Mouse (Mus musculus): ENCODE measurements around the gene Spata2.

The Spata2 gene

DNA sequence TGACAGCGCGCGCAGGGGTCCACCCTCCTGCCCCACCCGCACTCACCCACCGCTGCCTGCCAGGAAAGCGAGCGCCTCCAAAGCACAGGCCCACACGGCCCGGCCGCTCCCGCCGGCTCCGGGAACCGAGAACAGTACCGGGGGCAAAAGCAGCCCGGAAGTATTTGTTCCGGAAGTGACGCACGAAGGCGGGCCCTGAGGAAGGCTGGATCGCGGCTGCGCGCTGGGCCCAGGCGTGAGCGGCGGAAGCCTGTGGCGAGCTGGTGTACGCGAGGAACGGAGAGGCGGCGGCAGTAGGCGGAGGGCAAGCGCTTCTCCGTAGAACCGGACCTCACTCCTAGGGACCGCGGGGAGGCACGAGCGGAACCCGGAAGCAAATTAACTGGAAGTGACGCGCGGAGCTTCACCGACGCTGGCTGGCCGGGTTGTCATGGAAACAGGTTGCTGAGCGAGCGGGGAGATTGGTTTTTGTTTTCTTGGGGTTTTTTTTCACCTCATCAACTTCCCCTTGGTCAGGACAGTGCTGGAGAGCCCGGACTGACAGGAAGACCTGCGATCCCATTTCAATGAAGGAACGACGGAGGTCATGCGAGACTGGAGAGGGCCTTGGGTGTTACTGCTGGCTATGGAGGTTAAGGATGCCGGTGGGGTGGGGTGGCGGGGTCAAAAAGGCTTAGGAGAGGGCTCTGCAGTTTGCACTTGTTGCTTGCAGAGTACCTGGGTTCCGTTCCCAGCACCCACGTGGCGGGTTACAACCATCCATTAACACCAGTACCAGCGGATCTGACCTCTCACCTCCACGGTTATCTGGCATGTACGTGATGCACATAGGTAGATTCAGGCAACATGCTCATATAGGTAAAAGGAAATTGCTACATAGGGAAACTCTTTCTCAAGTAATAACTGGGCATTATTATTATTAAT, at the start of gene Spata2:
Spata2 (minus strand) TSS at position 175 of the 924 bp plus-strand sequence.
- peak; percentile 90 to 95 for DNase-seq

- DNase-seq: no peak
Observed at GRCm38 (mm10) chr2:167542361-167542760, 49.7 kb upstream of the Spata2 start.

- no peak for DNase-seq
Observed at GRCm38 (mm10) chr2:167541761-167542160, 49.1 kb upstream of the Spata2 start.

GRCm38 (mm10) chr2:167541324-167541723, 48.6 kb upstream of the Spata2 start:
- DNase-seq: no peak

- no peak for DNase-seq
Observed at GRCm38 (mm10) chr2:167540477-167541110, 47.9 kb upstream of the Spata2 start.

DNA sequence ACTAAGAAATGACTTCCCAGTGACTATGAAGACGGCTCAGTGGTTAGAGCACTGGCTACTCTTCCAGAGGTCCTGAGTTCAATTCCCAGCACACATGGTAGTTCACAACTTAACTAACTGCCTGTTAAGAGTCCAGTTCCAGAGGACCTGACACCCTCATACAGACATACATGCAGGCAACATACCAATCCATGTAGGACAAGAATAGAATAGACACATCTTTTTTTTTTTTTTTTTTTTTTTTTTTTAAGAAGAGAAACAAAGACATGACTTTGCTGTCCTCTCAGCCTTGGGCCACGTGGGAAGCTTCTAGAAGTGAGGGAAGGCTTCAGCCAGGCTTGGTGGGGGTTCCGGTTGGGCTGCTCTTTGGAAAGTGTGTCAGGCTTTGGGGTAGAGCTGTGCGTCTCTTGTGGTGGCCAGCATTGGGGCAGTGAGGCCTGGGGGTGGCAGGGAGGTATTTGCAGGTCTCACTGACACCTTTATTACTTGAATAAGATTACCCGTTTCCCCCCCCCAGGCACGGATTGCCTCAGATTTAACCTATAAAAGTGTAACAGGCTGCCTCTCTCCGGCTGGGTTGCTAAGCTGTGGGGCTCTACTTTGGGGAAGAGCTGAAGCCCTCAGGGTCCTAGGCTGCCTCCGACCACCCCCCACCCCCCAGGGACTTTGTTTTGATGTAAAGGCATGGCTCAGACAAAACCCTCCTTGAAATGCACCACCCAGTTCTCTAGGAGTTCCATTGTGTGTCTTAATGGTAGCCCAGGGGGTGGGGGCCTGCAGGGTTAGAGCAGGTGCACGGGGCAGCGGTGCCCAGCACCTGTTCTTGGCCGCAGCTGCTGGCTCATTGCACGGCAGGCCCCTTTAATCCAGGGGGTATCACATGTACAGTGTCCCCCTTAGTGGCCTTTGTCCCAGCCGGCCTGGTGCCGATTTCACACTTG, 47.1 kb upstream of the Spata2 start:
- no peak for DNase-seq

GRCm38 (mm10) chr2:167538671-167539306, 46.1 kb upstream of the Spata2 start:
- no peak for DNase-seq

DNA sequence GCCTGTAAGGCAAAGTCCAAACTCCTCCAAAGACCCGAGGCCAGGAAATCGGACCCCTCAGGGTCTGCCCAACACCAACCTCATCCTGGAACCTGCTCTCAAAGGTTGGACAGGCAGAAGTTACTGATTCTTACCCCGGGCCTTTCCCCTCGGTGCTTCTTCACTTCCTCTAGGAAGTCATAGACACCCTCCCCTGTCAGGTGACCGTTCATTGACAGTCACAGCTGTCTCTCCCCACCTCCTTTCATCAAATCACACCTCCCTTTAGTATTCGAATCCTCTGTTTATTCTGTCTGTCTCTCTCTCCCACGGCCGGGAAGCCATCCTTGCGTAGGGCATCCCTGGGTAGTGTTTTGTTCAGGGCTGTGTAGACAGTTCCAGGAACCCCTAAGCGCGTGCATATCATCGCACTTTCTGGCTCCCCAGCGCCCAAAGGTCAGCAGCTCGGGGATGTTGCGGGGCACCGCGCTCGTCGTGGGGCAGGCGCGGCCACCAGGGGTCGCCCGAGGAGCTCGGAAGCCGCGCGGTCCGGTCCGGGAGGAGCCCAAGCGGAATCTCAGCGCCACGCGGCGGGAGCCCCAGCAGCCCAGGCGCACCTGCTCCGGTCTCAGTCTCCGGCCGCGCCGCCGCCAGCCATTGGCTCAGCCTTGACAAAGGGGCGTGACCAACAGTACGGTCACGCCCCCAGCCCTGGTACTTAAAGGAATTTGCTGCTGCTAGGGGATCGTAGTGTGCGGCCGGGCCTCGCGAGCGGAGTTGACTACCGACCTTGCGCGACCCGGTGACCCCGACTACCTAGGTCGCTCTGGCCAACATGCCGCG, 45.0 kb upstream of the Spata2 start, which contains the start of gene Snai1:
Snai1 (plus strand) TSS at position 720 of the 822 bp plus-strand sequence.
- DNase-seq: peak; percentile 85 to 87

DNA sequence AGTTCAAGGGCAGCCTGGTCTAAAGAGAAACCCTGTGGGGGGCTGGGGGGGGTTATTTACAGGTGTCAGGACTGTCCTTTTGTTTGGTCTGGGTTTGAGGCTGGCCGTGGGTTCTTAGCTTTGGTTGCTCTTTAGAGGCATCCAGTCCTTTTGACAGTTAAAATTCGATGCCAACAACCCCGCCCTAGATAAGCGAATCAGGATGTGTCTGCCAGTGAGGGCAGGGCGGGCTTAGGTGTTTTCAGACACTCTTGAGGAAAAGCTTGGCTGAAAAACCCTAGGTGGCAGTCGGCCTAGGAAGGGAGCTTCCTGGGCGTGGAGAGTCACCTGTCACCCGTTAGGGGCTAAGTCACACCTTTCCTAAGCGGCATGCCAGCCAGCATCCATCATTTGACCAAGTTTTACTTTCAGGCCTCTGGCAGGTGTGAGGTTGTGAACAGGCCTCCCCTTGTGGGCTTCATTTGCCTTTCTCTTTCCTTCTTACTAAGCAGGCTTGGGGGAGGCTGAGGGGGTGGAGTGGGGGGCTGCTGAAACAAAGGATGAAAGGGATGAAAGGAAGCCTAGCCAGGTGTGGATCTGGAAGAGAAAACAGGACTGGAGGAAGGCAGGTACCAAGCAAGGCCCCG, 43.7 kb upstream of the Spata2 start:
- DNase-seq: no peak

DNA sequence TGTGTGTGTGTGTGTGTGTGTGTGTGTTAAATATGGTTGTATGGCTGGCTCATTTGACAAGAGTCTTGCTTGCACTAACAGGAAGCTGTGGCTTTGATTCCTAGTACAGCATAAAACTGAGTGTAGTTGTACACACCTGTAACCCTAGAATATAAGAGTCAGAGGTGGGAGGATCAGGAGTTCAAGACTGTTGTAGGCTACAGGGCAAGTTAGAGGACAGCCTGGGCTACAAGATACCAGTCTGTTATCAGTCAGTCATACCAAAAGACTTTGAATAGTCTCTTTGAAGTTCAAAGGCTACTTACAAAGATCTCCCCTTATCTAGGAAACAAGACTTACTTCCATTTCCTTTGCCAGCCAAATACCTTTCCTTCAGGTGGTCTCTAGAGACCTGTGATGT, 41.2 kb upstream of the Spata2 start:
- no peak for DNase-seq

GRCm38 (mm10) chr2:167532131-167532530, 39.4 kb upstream of the Spata2 start:
- peak; percentile 25 to 64 for DNase-seq

DNA sequence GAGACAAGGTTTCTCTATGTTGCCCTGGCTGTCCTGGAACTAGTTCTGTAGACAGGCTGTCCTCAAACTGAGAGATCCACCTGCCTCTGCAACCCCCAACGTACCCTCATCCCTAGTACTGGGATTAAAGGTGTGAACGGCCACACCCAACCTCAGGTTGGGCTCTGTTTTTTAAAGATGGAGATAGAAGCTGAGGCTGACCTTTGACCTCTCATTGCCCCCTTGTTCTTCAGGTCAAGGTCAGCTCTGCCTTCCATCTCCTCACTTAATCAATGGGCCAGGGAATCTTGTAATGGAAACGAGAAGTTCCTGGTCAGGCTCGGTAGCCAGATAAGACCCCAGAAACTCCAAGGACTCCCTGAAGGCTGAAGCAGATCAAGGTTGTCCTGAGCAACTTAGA, 37.8 kb upstream of the Spata2 start:
- no peak for DNase-seq

GRCm38 (mm10) chr2:167529935-167530513, 37.3 kb upstream of the Spata2 start:
- no peak for DNase-seq

GRCm38 (mm10) chr2:167528278-167528677, 35.6 kb upstream of the Spata2 start:
- DNase-seq: no peak

- no peak for DNase-seq
Observed at GRCm38 (mm10) chr2:167519606-167520252, 27.0 kb upstream of the Spata2 start.

GRCm38 (mm10) chr2:167515688-167516087, 23.0 kb upstream of the Spata2 start:
- DNase-seq: no peak

GRCm38 (mm10) chr2:167514641-167515040, 22.0 kb upstream of the Spata2 start:
- DNase-seq: no peak

DNA sequence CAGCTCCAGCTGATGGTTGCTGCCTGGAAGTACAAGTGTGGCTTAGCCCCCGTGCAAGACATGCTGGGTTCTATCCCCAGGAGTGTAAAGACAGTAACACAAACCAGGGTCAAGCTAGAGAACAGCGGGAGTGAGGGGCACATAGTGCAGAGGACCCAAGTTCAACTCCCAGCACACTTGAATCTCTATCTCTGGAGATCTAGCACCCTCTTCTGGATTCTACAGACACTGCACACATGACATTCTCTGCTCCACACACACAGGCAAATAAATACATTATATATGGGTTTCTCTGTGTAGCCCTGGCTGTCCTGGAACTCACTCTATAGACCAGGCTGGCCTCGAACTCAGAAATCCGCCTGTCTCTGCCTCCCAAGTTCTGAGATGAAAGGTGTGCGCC, 20.3 kb upstream of the Spata2 start:
- DNase-seq: no peak

- no peak for DNase-seq
Observed at GRCm38 (mm10) chr2:167512365-167512764, 19.7 kb upstream of the Spata2 start.

DNA sequence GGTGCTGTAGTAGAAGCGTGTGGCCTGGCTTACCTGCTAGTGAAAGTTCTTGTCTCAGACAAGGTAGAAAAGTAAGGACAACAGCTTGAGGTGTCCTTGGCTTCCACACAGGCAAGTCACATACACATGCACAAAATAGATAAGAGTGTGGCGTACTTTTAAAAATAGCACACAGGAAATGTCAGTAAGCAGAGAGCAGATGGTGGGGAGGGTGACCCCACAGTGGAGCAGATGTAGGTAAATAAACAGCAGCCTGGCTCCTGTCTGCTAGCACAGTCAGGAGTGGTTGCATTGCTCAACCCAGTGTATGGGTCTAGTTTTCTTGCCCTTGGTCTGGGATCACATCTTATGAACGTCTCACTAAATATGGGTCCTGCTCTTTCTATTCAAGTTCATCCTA, 17.8 kb upstream of the Spata2 start:
- DNase-seq: no peak
